Mouse (Mus musculus) right cerebral cortex, postnatal 14 days (tissue): Measurements from ENCODE around the gene Diexf.

Experiments used
- DNase-seq: peaks from one replicate; pipeline ENCODE4 v3.0.0; 2022

Diexf gene

GRCm38 (mm10) chr1:193084016-193084415, 46.1 kb downstream of the Diexf start:
- no peak for DNase-seq

DNA sequence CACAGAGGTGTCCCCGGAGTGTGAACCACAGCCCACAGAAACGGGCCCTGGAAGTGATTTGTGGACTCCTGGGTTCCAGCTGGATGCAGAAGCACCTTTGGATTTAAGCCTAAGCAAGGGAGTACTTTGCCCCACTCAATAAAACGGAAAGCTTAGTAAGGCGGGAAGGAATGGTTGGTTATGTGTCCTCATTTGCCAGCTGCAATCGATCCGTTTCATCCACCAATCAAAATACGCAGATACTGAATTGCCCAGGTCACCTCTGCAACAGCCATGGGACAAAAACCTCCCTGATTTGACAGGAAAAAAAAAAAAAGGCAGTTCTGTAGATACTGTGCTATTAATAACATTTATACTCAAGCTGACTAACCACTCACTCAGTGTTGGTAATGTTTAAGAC, 47.0 kb downstream of the Diexf start:
- DNase-seq = no peak

- no peak for DNase-seq
Measured at GRCm38 (mm10) chr1:193082311-193082921, 47.7 kb downstream of the Diexf start.

DNA sequence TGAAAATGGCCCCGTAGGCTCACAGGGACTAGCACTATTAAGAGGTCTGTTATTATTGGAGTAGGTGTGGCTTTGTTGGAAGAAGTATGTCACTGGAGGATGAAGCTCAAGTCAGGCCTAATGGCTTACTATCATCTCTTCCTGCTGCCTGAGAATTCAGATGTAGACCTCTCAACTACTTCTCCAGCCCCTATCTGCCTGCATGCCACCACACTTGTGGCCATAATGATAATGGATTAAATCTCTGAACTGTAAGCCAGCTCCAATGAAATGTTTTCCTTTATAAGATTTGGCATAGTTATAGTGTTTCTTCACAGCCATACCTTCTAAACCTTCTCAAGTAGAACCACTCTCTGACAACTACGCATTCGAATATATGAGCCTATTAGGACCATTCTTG, 67.5 kb downstream of the Diexf start:
- DNase-seq = no peak

DNA sequence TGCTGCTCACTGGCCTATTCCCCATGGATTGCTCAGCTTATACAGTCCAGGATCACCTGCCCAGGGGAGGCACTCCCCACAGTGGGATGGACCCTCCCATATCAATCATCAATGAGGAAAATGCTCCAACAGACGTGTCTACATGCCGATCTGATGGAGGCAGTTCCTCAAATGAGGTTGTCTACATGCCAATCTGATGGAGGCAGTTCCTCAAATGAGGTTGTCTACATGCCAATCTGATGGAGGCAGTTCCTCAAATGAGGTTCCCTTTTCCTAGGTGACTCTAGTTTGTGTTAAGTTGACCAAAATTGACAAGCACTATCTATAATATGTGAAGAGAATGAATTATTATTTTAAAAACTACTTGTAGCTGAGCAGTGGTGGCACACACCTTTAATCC, 69.9 kb downstream of the Diexf start:
- no peak for DNase-seq

DNA sequence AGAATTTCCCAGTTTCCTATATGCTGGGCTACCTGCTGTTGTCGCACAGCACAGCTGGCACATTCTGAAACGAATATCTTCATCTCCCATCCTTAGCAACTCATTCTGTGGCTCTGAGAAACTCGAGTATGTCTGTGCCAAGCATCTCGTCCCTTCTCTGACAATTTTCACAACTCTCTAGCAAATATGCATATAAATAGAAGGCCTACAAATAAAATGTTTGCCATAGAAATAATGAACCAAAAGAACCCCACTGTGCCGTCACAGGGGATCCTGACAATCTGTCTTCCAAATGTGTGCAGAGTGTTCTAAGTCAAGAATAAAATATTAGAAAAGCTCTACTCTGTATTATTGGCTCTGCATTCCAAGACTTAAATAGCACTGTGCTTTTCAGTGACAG, 70.5 kb downstream of the Diexf start:
- DNase-seq = no peak

DNA sequence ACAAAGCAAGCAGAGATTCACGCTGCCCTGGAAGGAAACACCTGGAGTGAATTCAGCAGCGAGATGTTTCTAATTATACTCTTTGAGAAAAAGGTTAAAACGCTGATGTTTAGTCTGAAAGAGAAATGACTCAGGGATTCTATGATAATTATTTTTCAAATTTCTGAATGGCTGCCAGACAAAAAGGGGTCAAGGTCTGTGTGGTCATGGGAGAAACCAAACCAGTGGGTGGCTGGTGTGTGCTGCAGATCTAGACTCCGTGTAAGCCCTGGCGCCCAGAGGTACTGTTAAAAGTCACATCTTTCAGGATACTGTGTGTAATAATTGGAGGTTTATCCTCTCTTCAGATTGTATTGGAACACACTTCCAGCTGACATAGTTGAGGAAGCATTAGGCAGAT, 75.7 kb downstream of the Diexf start:
- no peak for DNase-seq

- no peak for DNase-seq
Measured at GRCm38 (mm10) chr1:193053065-193053464, 77.0 kb downstream of the Diexf start.

- no peak for DNase-seq
Measured at GRCm38 (mm10) chr1:193047616-193048015, 82.5 kb downstream of the Diexf start.

DNA sequence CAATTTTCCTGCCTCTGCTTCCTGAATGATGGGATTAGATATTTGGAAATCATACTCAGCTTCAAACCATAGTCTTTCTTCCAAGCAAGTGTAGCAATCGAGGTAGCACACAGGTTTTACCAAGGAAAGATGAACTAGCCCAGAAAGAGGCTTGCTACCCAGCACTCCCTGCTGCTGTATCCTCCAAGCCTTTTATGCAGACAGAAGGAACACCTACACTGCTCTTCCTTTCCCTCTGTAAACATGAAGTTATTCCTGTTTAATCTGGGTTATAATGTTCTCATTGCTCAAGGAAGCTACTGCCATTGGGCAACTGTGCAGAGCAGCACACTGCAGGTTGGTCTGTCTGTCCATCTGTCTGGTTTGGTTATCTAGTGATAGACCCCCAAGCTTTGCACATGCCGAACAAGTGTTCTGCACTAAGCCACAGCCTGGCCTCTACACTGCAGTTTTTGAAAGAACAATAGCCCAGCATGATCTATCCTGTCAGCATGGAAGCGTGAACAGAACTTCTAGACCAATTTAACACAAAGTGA, 87.2 kb downstream of the Diexf start:
- no peak for DNase-seq
